Mouse (Mus musculus): ENCODE data around the gene Rc3h1. TPM values are rescaled to one million over a fixed set of nuclear protein-coding genes. Genes with fewer than 3 reads are reported as not detected.
"Not testable (repeated sequence)": the region's sequence is repeated elsewhere in the genome, so short reads cannot be mapped to it uniquely, and the experiment has no call there.

Gene Rc3h1
- total and polyA plus RNA-seq, 2 experiments from 2014 or later, result 4.7 to 32.6 TPM

DNA sequence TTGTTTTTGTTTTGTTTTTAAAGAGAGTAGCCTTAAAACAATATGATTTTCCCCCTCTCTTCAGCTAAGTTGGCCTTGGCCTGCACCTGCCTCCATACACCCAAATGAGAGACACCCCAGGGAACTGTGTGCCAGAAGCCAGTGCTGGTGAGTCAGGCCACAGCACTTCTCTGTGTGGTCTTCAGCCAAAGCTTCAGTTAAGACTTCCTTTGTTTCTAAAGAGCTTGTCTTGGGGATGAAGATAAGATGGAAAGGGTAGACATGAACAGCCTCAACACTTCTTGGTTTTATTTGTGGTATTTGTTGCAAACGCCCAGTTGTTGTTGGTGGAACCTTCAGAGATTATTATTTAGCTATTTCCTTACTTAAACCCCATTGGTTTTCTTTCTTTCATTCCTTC, 31.5 kb upstream of the Rc3h1 start:
- TF ChIP-seq EP300 (IDR thresholded peaks at IDR 0.05; ENCODE audit: low read depth), result no peak
- TF ChIP-seq CTCF (IDR thresholded peaks at IDR 0.05; ENCODE audit: low read depth), result no peak
- no peak for ATAC-seq (ENCODE audit: insufficient read depth, low read depth)
- WGBS, result 71% methylated on average over 1 of the region's 1 CpGs

DNA sequence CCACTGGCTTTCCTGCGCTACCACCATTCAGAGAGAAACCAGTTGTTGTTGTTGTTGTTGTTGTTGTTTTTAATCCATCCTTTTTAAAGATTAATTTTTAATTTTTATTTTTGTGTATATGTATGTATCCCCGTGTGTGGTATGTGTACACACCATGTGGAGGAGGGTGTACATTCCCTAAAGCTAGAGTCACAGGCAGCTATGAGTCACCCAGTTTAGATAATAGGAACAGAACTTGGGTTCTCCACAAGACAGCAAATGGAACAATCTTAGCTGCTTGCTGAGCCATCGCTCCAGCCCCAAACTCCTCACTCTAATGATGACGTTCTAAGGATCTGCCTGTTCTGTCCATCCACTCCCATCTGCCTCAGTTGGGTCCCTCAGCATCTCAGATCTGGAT, 29.2 kb upstream of the Rc3h1 start:
- H3K9me3 ChIP-seq (replicated peaks; ENCODE audit: control insufficient read depth, low read length), result no peaks in the 10 kb centered on the region
- no peak overlapping the region for H3K9ac ChIP-seq (replicated peaks; ENCODE audit: low read depth, low read length)
- no peak for DNase-seq (ENCODE audit: low spot score)
- no peak overlapping the region for H3K27ac ChIP-seq (ENCODE audit: low read depth)
- H3K4me3 ChIP-seq (ENCODE audit: low read depth, low read length), result no peak overlapping the region
- H3K4me2 ChIP-seq (ENCODE audit: low read depth, low read length), result no peak overlapping the region
- TF ChIP-seq EP300 (IDR thresholded peaks at IDR 0.05; ENCODE audit: low read depth) (no peak), CTCF (IDR thresholded peaks at IDR 0.05; ENCODE audit: low read depth) (no peak)
- H3K4me1 ChIP-seq (ENCODE audit: control insufficient read depth, insufficient read depth), result no peaks in the 10 kb centered on the region
- no peak; the same call in 1 of the 2 replicates for ATAC-seq (ENCODE audit: insufficient read depth, low read depth)
- H3K27me3 ChIP-seq (ENCODE audit: control insufficient read depth, insufficient read depth, low read length), result no peaks in the 10 kb centered on the region
- WGBS, result 71% methylated on average over 4 of the region's 4 CpGs
- H3K36me3 ChIP-seq (replicated peaks; ENCODE audit: control insufficient read depth, insufficient read depth, low read length), result no peaks in the 10 kb centered on the region

More for the DNA sequence above, 31.5 kb upstream of the Rc3h1 start:
- no peaks in the 10 kb centered on the region for H3K4me1 ChIP-seq (ENCODE audit: control insufficient read depth, insufficient read depth)
- H3K9me3 ChIP-seq (replicated peaks; ENCODE audit: control insufficient read depth, low read length), result no peaks in the 10 kb centered on the region
- no peak overlapping the region for H3K4me2 ChIP-seq (ENCODE audit: low read depth, low read length)
- no peak overlapping the region for H3K9ac ChIP-seq (replicated peaks; ENCODE audit: low read depth, low read length)
- no peak overlapping the region for H3K4me3 ChIP-seq (ENCODE audit: low read depth, low read length)
- no peak overlapping the region for H3K27ac ChIP-seq (ENCODE audit: low read depth)
- H3K36me3 ChIP-seq (replicated peaks; ENCODE audit: control insufficient read depth, insufficient read depth, low read length), result no peaks in the 10 kb centered on the region
- no peaks in the 10 kb centered on the region for H3K27me3 ChIP-seq (ENCODE audit: control insufficient read depth, insufficient read depth, low read length)
- no peak for DNase-seq (ENCODE audit: low spot score)

DNA sequence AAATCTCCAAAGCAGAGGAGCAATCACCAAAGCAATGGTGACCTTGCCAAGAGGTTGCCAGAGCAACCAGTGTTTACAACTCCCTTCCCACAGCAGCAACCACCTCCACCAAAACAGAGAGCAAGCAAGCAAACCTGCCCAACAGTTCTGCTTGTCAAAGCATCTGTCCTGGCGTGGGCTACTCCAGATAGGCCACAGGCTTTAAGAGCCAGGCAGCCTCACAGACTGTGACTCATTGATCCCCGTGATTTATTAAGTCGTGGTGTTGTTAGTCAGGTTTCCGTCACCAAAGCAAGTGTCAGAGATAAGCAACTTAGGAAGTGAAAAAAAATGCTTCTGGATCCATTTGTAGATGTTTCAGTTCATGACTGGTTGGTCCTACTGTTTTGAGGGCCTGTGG, 27.7 kb upstream of the Rc3h1 start:
- no peak overlapping the region for H3K4me2 ChIP-seq (ENCODE audit: low read depth, low read length)
- H3K27ac ChIP-seq (ENCODE audit: low read depth), result no peak overlapping the region
- H3K9me3 ChIP-seq (replicated peaks; ENCODE audit: control insufficient read depth, low read length), result no peaks in the 10 kb centered on the region
- H3K9ac ChIP-seq (replicated peaks; ENCODE audit: low read depth, low read length), result no peak overlapping the region
- WGBS, result 38% methylated on average over 4 of the region's 4 CpGs
- DNase-seq (ENCODE audit: low spot score) (no peak), ATAC-seq (ENCODE audit: insufficient read depth, low read depth) (no peak)
- H3K4me3 ChIP-seq (ENCODE audit: low read depth, low read length), result no peak overlapping the region
- H3K36me3 ChIP-seq (replicated peaks; ENCODE audit: control insufficient read depth, insufficient read depth, low read length), result no peaks in the 10 kb centered on the region
- H3K4me1 ChIP-seq (ENCODE audit: control insufficient read depth, insufficient read depth), result no peaks in the 10 kb centered on the region
- no peak for TF ChIP-seq CTCF (IDR thresholded peaks at IDR 0.05; ENCODE audit: low read depth)
- no peak for TF ChIP-seq EP300 (IDR thresholded peaks at IDR 0.05; ENCODE audit: low read depth)
- no peaks in the 10 kb centered on the region for H3K27me3 ChIP-seq (ENCODE audit: control insufficient read depth, insufficient read depth, low read length)

DNA sequence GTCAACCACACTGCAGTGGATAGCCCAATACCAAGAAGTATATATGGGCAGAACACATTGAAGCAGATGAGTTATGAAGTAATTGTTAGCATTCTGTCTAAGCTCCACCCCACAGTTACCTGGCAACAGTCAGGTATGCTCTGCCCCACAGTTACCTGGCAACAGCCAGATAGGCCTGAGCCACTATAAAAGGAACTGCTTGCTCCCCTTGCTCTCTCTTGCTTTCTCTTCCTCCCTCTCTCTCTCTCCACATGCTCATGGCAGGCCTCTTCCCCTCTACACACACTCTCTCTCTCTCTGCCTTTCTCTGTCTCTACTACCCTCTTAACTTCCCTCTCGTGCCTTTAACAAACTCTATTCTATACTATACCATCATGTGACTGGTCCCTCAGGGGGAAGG, 24.8 kb upstream of the Rc3h1 start:
- not testable (repeated sequence) for H3K4me2 ChIP-seq (ENCODE audit: low read depth, low read length)

DNA sequence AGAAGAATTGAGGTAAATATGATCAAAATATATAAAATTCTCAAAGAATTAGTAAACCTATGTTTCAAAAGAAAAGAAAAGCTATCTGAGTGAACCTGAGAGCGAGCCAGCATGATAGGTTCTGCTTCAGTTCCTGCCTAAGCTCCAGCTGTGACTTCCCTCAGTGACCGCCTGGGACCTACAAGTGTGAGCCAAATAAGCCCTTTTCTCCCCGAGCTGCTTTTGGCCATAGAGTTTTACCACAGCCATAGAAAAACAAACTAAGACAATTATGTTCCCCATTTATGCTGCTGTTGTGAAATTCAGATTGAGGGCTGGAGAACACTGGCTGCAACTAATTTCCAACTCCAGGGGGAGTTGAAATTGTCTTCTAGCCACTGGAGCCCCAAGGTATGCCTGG, 24.2 kb upstream of the Rc3h1 start:
- no peaks in the 10 kb centered on the region for H3K27me3 ChIP-seq (ENCODE audit: control insufficient read depth, insufficient read depth, low read length)
- ATAC-seq (ENCODE audit: insufficient read depth, low read depth) (no peak), DNase-seq (ENCODE audit: low spot score) (no peak)
- no peak overlapping the region for H3K4me2 ChIP-seq (ENCODE audit: low read depth, low read length)
- H3K4me3 ChIP-seq (ENCODE audit: low read depth, low read length), result no peak overlapping the region
- H3K4me1 ChIP-seq (ENCODE audit: control insufficient read depth, insufficient read depth), result no peaks in the 10 kb centered on the region
- no peak overlapping the region for H3K27ac ChIP-seq (ENCODE audit: low read depth)
- no peak for TF ChIP-seq EP300 (IDR thresholded peaks at IDR 0.05; ENCODE audit: low read depth)
- no peak for TF ChIP-seq CTCF (IDR thresholded peaks at IDR 0.05; ENCODE audit: low read depth)
- no peaks in the 10 kb centered on the region for H3K9me3 ChIP-seq (replicated peaks; ENCODE audit: control insufficient read depth, low read length)
- no peaks in the 10 kb centered on the region for H3K36me3 ChIP-seq (replicated peaks; ENCODE audit: control insufficient read depth, insufficient read depth, low read length)
- no peak overlapping the region for H3K9ac ChIP-seq (replicated peaks; ENCODE audit: low read depth, low read length)
- 74% methylated on average over 3 of the region's 3 CpGs for WGBS

More for the DNA sequence above, 24.8 kb upstream of the Rc3h1 start:
- not testable (repeated sequence) for H3K9me3 ChIP-seq (replicated peaks; ENCODE audit: control insufficient read depth, low read length); H3K4me1 ChIP-seq (ENCODE audit: control insufficient read depth, insufficient read depth); H3K27me3 ChIP-seq (ENCODE audit: control insufficient read depth, insufficient read depth, low read length); DNase-seq (ENCODE audit: low spot score); H3K4me3 ChIP-seq (ENCODE audit: low read depth, low read length); H3K9ac ChIP-seq (replicated peaks; ENCODE audit: low read depth, low read length); H3K36me3 ChIP-seq (replicated peaks; ENCODE audit: control insufficient read depth, insufficient read depth, low read length); H3K27ac ChIP-seq (ENCODE audit: low read depth); ATAC-seq (ENCODE audit: insufficient read depth, low read depth)
- WGBS, result 50% methylated on average over 1 of the region's 1 CpGs

DNA sequence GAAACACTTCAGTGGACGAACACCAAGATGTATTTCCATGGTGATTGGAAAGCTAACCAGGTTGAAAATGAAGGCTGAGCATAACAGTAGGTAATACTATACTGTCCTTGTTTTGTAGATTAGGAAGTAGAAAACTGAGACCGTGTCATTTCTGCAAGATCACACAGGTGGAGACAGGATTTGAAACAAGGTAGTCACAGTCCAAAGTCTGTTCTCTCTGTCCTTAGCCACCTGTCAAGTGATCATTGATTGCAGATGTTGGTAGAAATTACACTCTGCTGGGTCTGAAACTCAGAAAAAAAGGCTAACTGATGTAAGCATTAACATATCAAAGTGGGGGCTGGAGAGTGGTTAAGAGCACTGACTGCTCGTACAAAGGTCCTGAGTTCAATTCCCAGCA, 21.9 kb upstream of the Rc3h1 start:
- WGBS, result 89% methylated on average over 3 of the region's 3 CpGs

More for the DNA sequence above, 21.9 kb upstream of the Rc3h1 start:
- DNase-seq (ENCODE audit: low spot score) (no peak), ATAC-seq (ENCODE audit: insufficient read depth, low read depth) (no peak)
- H3K4me1 ChIP-seq (ENCODE audit: control insufficient read depth, insufficient read depth), result no peaks in the 10 kb centered on the region
- H3K9me3 ChIP-seq (replicated peaks; ENCODE audit: control insufficient read depth, low read length), result no peaks in the 10 kb centered on the region
- H3K4me2 ChIP-seq (ENCODE audit: low read depth, low read length), result no peak overlapping the region
- no peaks in the 10 kb centered on the region for H3K27me3 ChIP-seq (ENCODE audit: control insufficient read depth, insufficient read depth, low read length)
- H3K36me3 ChIP-seq (replicated peaks; ENCODE audit: control insufficient read depth, insufficient read depth, low read length), result no peaks in the 10 kb centered on the region
- no peak for TF ChIP-seq EP300 (IDR thresholded peaks at IDR 0.05; ENCODE audit: low read depth)
- no peak for TF ChIP-seq CTCF (IDR thresholded peaks at IDR 0.05; ENCODE audit: low read depth)
- H3K4me3 ChIP-seq (ENCODE audit: low read depth, low read length), result no peak overlapping the region
- H3K9ac ChIP-seq (replicated peaks; ENCODE audit: low read depth, low read length), result no peak overlapping the region
- no peak overlapping the region for H3K27ac ChIP-seq (ENCODE audit: low read depth)
